28 mouse cellular contexts compared by ENCODE assay signal in the genomic region with DNA sequence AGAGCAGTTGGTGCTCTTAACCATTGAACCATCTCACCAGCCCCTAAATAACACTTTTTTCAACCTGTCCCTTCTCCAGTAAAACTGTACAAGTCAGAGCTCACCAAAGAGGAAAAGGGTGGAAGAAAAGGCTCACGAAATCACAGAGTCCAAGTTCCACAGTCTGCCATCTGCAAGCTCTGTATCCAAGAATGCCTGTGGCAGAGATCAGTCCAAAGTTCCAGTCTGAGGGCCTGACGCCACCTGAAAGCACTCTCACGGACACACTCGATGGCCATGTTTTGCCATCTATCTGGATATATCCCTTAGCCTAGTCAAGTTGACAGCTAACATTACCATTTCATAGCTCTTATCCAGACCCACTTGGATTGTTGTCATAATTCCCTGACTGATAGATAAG.
DNase-seq lines count a peak whose midpoint lies in the region; ATAC-seq and TF ChIP-seq lines count a peak whose summit lies in the region.
"Had no signal": no experiment of that assay in that cellular context is flagged by ENCODE, and none has a peak within 500 bp of the region (broad histone marks: within the 10 kb centered on the region; RNA-seq: fewer than 3 reads in every experiment).

No protein-coding gene starts in this region.

- no peak overlapping the region for H3K9ac ChIP-seq in heart, embryonic 12.5 days
- H3K9ac ChIP-seq in heart, adult 2 months (ENCODE audit: low read depth, low read length), result no peak overlapping the region
- H3K9ac ChIP-seq: embryonic facial prominence, embryonic 13.5 days; forebrain, embryonic 12.5 days; forebrain, embryonic 15.5 days; hindbrain, embryonic 13.5 days had no signal

- no peak for TF ChIP-seq EP300 in heart, adult 2 months (IDR thresholded peaks at IDR 0.05; ENCODE audit: insufficient read depth, low read depth, low read length)

- H3K4me1 ChIP-seq in heart, embryonic 12.5 days (replicated peaks), result peaks cover 15% of the 10 kb centered on the region
- peaks cover 1% of the 10 kb centered on the region; the same call in 1 of the 2 replicates for H3K4me1 ChIP-seq in heart, adult 2 months (ENCODE audit: control insufficient read depth, insufficient read depth, low read length)
- H3K4me1 ChIP-seq: forebrain, embryonic 12.5 days; forebrain, embryonic 15.5 days; hindbrain, embryonic 13.5 days had no signal

- no peaks in the 10 kb centered on the region for H3K36me3 ChIP-seq in heart, embryonic 12.5 days
- H3K36me3 ChIP-seq in heart, adult 2 months (ENCODE audit: control insufficient read depth, insufficient read depth, low read length), result no peaks in the 10 kb centered on the region
- H3K36me3 ChIP-seq: embryonic facial prominence, embryonic 10.5 days; embryonic facial prominence, embryonic 13.5 days; forebrain, embryonic 12.5 days; forebrain, embryonic 15.5 days; heart, embryonic 10.5 days; hindbrain, embryonic 10.5 days; hindbrain, embryonic 13.5 days had no signal

- intact Hi-C loops in heart, adult 2 months (cut with DNase I), result loop anchor here (10.0 kb wide), 2 partner anchors 385 to 1005 kb away; no protein-coding TSS in a partner anchor

- no peak for TF ChIP-seq POLR2A in heart, adult 2 months (IDR thresholded peaks at IDR 0.05; ENCODE audit: insufficient read depth, low read depth, low read length)

- DNase-seq in heart, adult 2 months, result no peak
- DNase-seq in kidney, adult 11 months, result peak; percentile 47
- no peak for DNase-seq in kidney, postnatal 10 days
- peak; percentile 34 to 41 for DNase-seq in kidney, adult 8-10 months
- DNase-seq in kidney, postnatal 4 days, result no peak
- peak; percentile 44 to 52 for DNase-seq in kidney, postnatal 36 days
- DNase-seq in layer of hippocampus, adult 9-10 months (ENCODE audit: low spot score), result no peak
- DNase-seq: adrenal gland, adult 8-10 months; adrenal gland, postnatal 25 days; cerebellum, adult 11-12 months; cerebellum, adult 8-10 months; cerebellum, postnatal 10 days; cerebellum, postnatal 36 days; embryo, embryonic 11 days; gastrocnemius, postnatal 25 days; heart, adult 18-20 months; heart, postnatal 36 days had no signal

- WGBS in heart, embryonic 12.5 days, result 63% methylated on average over 4 of the region's 4 CpGs
- 69% methylated on average over 4 of the region's 4 CpGs for WGBS in heart, adult 2 months

- no peaks in the 10 kb centered on the region for H3K79me2 ChIP-seq in heart, adult 2 months (replicated peaks; ENCODE audit: control insufficient read depth, insufficient read depth, low read length)

- ATAC-seq in heart, embryonic 12.5 days (ENCODE audit: insufficient number of reproducible peaks, low FRiP score), result no peak
- ATAC-seq: activated CD4-positive, CD25-positive, alpha-beta regulatory T cell, adult 4 months; forebrain, embryonic 15.5 days; hindbrain, embryonic 16.5 days had no signal

- H3K4me3 ChIP-seq in heart, embryonic 12.5 days, result no peak overlapping the region
- H3K4me3 ChIP-seq in heart, adult 2 months, result no peak overlapping the region
- H3K4me3 ChIP-seq: embryonic facial prominence, embryonic 10.5 days; embryonic facial prominence, embryonic 13.5 days; erythroblast, embryonic 14.5 days; forebrain, embryonic 12.5 days; forebrain, embryonic 15.5 days; heart, embryonic 10.5 days; hindbrain, embryonic 10.5 days; hindbrain, embryonic 13.5 days had no signal

- no peak overlapping the region for H3K4me2 ChIP-seq in heart, embryonic 12.5 days
- H3K4me2 ChIP-seq: embryonic facial prominence, embryonic 13.5 days; forebrain, embryonic 12.5 days; forebrain, embryonic 15.5 days; hindbrain, embryonic 13.5 days had no signal

- no peak for TF ChIP-seq CTCF in heart, adult 2 months (IDR thresholded peaks at IDR 0.05)

- no peaks in the 10 kb centered on the region for H3K9me3 ChIP-seq in heart, embryonic 12.5 days (replicated peaks)
- H3K9me3 ChIP-seq: embryonic facial prominence, embryonic 10.5 days; embryonic facial prominence, embryonic 13.5 days; forebrain, embryonic 12.5 days; forebrain, embryonic 15.5 days; heart, embryonic 10.5 days; hindbrain, embryonic 10.5 days; hindbrain, embryonic 13.5 days had no signal

- 0 out of 2 replicates have a peak overlapping the region, but pooled peaks have one; percentile 21 for H3K27ac ChIP-seq in heart, embryonic 12.5 days (ENCODE audit: poor library complexity, severe bottlenecking)
- H3K27ac ChIP-seq in heart, adult 2 months, result no peak overlapping the region
- H3K27ac ChIP-seq: embryonic facial prominence, embryonic 10.5 days; embryonic facial prominence, embryonic 13.5 days; forebrain, embryonic 12.5 days; forebrain, embryonic 15.5 days; heart, embryonic 10.5 days; hindbrain, embryonic 10.5 days; hindbrain, embryonic 13.5 days had no signal

- no peaks in the 10 kb centered on the region; the same call in 1 of the 2 replicates for H3K27me3 ChIP-seq in heart, embryonic 12.5 days (replicated peaks)
- H3K27me3 ChIP-seq in heart, adult 2 months (ENCODE audit: control insufficient read depth, insufficient read depth, low read length), result no peaks in the 10 kb centered on the region
- H3K27me3 ChIP-seq: embryonic facial prominence, embryonic 13.5 days; forebrain, embryonic 12.5 days; forebrain, embryonic 15.5 days; hindbrain, embryonic 13.5 days had no signal

Comparison
In these comparisons a context has a peak if more than half of its experiments do, and no peak if none do; other contexts are left out.
1. DNase-seq: peak in kidney, adult 11 months (single experiment), kidney, adult 8-10 months (2 of 2) and kidney, postnatal 36 days (2 of 2); none in heart, adult 2 months (0 of 2), kidney, postnatal 10 days (single experiment), kidney, postnatal 4 days (0 of 2) and layer of hippocampus, adult 9-10 months (single experiment).